Mouse (Mus musculus): Measurements from ENCODE around the gene Ubr1.
A peak's percentile ranks its signal among the peaks of the same experiment; 100 is the strongest.
"Not testable (repeated sequence)": the region's sequence is repeated elsewhere in the genome, so short reads cannot be mapped to it uniquely, and the experiment has no call there.

Ubr1 gene

GRCm38 (mm10) chr2:120970559-120971080, at the start of gene Ubr1:
Gene Ubr1 (minus strand): TSS chr2:120970715.
- peak; percentile 88 to 94 for DNase-seq

GRCm38 (mm10) chr2:121017151-121017550, 46.6 kb upstream of the Ubr1 start:
- DNase-seq: no peak

GRCm38 (mm10) chr2:121016226-121016625, 45.7 kb upstream of the Ubr1 start:
- DNase-seq: peak; percentile 40 to 62

- DNase-seq: no peak
Measured at GRCm38 (mm10) chr2:121015507-121015906, 45.0 kb upstream of the Ubr1 start.

GRCm38 (mm10) chr2:121012676-121013075, 42.2 kb upstream of the Ubr1 start:
- no peak for DNase-seq

GRCm38 (mm10) chr2:121009071-121009677, 38.7 kb upstream of the Ubr1 start:
- no peak for DNase-seq

- DNase-seq: no peak
Measured at GRCm38 (mm10) chr2:121008664-121009007, 38.1 kb upstream of the Ubr1 start.

GRCm38 (mm10) chr2:121007925-121008663, 37.6 kb upstream of the Ubr1 start, which contains the start of gene Ccndbp1:
Gene Ccndbp1 (plus strand): TSS chr2:121008403.
- DNase-seq: peak; percentile 96 to 97

- no peak for DNase-seq
Measured at GRCm38 (mm10) chr2:121006986-121007385, 36.5 kb upstream of the Ubr1 start.

- no peak for DNase-seq
Measured at GRCm38 (mm10) chr2:121004018-121004811, 33.7 kb upstream of the Ubr1 start.

- DNase-seq: no peak
Measured at GRCm38 (mm10) chr2:121003586-121003985, 33.1 kb upstream of the Ubr1 start.

- DNase-seq: no peak
Measured at GRCm38 (mm10) chr2:120998863-120999262, 28.3 kb upstream of the Ubr1 start.

GRCm38 (mm10) chr2:120996607-120997006, 26.1 kb upstream of the Ubr1 start:
- DNase-seq: not testable (repeated sequence)

- no peak for DNase-seq
Measured at GRCm38 (mm10) chr2:120991196-120991595, 20.7 kb upstream of the Ubr1 start.

- DNase-seq: peak in 1 of 2 experiments; percentile 10
Measured at GRCm38 (mm10) chr2:120985241-120985640, 14.7 kb upstream of the Ubr1 start.

- no peak for DNase-seq
Measured at GRCm38 (mm10) chr2:120983611-120984010, 13.1 kb upstream of the Ubr1 start.

GRCm38 (mm10) chr2:120980861-120981260, 10.3 kb upstream of the Ubr1 start:
- no peak for DNase-seq

- no peak for DNase-seq
Measured at GRCm38 (mm10) chr2:120979819-120980218, 9.3 kb upstream of the Ubr1 start.

GRCm38 (mm10) chr2:120978693-120979037, 8.2 kb upstream of the Ubr1 start:
- DNase-seq: no peak

GRCm38 (mm10) chr2:120977926-120978692, 7.6 kb upstream of the Ubr1 start:
- no peak for DNase-seq

GRCm38 (mm10) chr2:120976990-120977925, 6.7 kb upstream of the Ubr1 start, which contains the start of gene Tmem62:
Gene Tmem62 (plus strand): TSS chr2:120977017.
- peak; percentile 77 to 84 for DNase-seq
